Mouse (Mus musculus): ENCODE data around the gene Manf. TPM values are rescaled to one million over a fixed set of nuclear protein-coding genes. Genes with fewer than 3 reads are reported as not detected.

Manf gene
- total RNA-seq, 2 experiments from 2014 or later, result 150 to 155 TPM

- peak in 1 of 2 experiments; percentile 52 for DNase-seq (ENCODE audit: low spot score in 2 of 2)
- intact Hi-C loops (cut with DNase I), result loop anchor here (2.0 to 10.0 kb wide), 2 partner anchors 211 to 649 kb away; partner anchors contain the start of gene Tmem115
These were observed 5.7 kb downstream of the Manf start for GRCm38 (mm10) chr9:106885901-106886731.

GRCm38 (mm10) chr9:106884996-106885900 lies 6.5 kb downstream of the Manf start:
- intact Hi-C loops (cut with DNase I), result loop anchor here (10.0 kb wide), 1 partner anchor 650 kb away; the partner anchor contains the start of gene Tmem115
- DNase-seq (ENCODE audit: low spot score in 2 of 2), result no peak

DNA sequence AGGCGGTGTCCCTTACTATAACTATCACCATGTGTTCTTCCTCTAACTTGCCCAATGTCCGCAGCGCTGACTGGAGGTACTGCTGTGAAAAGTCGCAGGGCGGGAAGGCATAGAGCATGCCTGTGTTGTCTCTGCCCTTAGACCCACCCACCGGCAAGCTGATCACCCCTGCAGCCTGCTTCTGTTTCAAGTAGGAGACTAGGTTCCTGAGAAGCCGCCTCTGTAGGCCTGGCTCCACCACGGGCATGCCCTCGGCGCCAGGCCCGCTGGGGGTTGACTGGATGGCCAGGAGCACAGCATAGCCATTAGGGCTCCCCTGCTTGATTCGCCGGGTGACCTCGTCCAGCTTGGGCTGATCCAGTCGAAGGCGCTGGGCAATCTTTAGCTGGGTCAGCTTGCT lies 7.5 kb downstream of the Manf start:
- DNase-seq (ENCODE audit: low spot score in 2 of 2), result no peak
- intact Hi-C loops (cut with DNase I), result loop anchor here (10.0 kb wide), 1 partner anchor 650 kb away; the partner anchor contains the start of gene Tmem115

- DNase-seq (ENCODE audit: low spot score in 2 of 2), result no peak
- intact Hi-C loops (cut with DNase I), result loop anchor here (10.0 kb wide), 1 partner anchor 652 kb away; the partner anchor contains the start of gene Tmem115
These were observed 8.7 kb downstream of the Manf start for GRCm38 (mm10) chr9:106883085-106883484.

GRCm38 (mm10) chr9:106882176-106882575 lies 9.6 kb downstream of the Manf start:
- DNase-seq (ENCODE audit: low spot score in 2 of 2), result no peak
- intact Hi-C loops (cut with DNase I), result loop anchor here (10.0 kb wide), 1 partner anchor 653 kb away; the partner anchor contains the start of gene Tmem115

DNA sequence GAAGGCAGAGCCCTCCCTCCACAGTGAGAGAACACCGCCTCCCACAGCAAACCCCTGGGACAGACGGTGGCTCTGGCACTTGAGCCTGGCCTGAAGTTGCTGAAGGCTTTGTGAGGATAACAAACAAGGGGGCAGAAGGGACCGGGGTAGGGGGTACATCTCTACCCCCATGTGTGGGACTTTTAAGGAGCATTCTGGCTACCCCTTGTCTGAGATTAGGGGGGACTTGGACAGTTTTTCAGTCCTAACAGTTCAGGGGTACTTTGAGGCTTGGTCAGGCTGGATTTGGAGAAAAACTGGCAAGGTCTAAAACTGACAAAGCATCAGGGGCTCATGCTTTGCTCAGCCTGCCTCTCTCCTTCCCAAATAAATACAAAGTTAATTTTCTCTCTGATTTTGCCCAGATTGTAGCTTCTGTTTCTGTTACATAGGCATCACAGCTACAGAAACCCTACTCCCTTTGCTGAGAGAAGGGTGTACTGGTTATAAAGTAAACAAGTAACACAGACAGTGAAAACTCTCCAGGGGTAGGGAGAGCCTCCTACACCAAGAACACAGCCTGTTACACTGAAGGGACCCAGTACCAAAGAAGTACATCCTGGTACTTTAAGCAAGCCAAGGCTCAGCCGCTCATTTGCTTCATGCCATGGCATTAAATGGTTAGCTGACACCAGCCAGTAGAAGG lies 10.6 kb downstream of the Manf start:
- no peak for DNase-seq (ENCODE audit: low spot score in 2 of 2)
- intact Hi-C loops (cut with DNase I), result loop anchor here (10.0 kb wide), 1 partner anchor 654 kb away; the partner anchor contains the start of gene Tmem115

- no peak for DNase-seq (ENCODE audit: low spot score in 2 of 2)
- intact Hi-C loops (cut with DNase I), result no loop called here
These were observed 12.3 kb downstream of the Manf start for GRCm38 (mm10) chr9:106879471-106879870.

DNA sequence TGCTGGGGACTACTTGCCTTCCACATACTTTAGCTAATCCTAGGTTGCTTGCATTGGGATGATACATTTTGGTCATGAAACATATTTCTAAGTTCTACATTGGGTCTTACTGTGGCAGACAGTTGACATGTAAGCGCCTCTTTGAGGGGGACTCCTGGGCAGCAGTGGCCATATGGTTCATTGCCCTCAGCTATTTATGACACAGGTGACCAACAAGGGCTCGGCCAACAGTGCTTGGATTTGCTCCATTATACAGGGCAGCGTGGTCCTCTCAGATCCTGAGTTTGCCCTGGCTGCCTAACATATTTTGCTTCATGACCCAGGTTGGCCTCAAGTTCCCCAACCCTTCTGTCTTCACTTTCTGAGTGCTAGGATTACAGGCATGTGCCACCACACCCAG lies 15.1 kb downstream of the Manf start:
- no peak for DNase-seq (ENCODE audit: low spot score in 2 of 2)
- intact Hi-C loops (cut with DNase I), result no loop called here

DNA sequence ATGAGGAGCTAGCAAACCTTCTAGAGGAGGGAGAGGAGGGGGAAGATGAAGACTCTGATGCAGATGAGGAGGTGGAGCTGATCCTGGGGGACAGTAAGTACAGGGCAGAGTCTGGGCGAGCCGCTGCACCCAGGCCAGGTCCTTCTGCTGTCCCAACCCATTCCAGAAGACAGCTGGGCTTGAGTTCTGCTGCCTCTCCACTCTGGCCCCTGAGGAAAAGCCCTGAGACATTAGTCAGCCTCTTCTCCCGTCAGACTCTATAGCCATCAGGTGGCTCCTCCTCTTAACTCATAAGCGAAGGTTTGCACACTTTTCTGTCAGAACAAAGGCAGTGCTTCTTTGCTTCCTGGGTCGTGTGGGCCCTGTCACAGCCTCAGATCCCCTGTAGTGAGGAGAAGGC lies 17.6 kb downstream of the Manf start:
- DNase-seq (ENCODE audit: low spot score in 2 of 2), result no peak
- intact Hi-C loops (cut with DNase I), result loop anchor here (5.0 kb wide), 1 partner anchor 42 kb away; no protein-coding TSS in a partner anchor

DNA sequence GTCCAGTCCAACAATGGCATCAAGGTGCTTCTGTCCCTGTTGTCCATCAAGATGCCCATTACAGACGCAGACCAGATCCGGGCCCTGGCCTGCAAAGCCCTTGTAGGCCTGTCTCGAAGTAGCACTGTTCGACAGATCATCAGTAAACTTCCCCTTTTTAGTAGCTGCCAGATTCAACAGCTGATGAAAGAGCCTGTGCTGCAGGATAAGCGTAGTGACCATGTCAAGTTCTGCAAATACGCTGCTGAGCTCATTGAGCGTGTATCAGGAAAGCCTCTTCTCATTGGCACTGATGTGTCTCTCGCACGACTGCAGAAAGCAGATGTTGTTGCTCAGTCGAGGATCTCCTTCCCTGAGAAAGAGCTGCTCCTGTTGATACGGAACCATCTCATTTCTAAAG lies 33.7 kb downstream of the Manf start:
- intact Hi-C loops (cut with DNase I), result no loop called here
- no peak for DNase-seq (ENCODE audit: low spot score in 2 of 2)

- no peak for DNase-seq (ENCODE audit: low spot score in 2 of 2)
- intact Hi-C loops (cut with DNase I), result no loop called here
These were observed 35.1 kb downstream of the Manf start for GRCm38 (mm10) chr9:106856664-106857063.

DNA sequence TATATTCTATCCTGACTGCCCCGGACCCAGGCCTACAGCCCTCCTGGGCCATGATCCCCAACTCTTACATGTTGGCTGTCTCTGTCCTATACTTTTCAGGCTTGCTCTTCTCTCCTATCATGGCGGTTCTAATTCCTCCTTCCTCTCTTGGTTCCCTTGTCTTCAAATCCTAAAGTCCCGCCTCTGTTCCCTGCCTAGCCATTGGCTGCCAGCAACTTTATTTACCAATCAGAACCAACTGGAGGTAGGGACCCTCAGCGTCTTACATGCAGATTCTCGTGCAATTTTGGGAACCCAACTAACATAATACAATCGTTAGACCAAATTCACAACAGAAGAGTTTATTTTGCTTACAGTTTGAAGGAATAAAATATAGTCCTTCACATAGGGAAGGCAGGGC lies 49.0 kb downstream of the Manf start:
- intact Hi-C loops (cut with DNase I), result no loop called here
- DNase-seq (ENCODE audit: low spot score in 2 of 2), result no peak

- DNase-seq (ENCODE audit: low spot score in 2 of 2), result no peak
- intact Hi-C loops (cut with DNase I), result no loop called here
These were observed 51.2 kb downstream of the Manf start for GRCm38 (mm10) chr9:106840569-106840968.

DNA sequence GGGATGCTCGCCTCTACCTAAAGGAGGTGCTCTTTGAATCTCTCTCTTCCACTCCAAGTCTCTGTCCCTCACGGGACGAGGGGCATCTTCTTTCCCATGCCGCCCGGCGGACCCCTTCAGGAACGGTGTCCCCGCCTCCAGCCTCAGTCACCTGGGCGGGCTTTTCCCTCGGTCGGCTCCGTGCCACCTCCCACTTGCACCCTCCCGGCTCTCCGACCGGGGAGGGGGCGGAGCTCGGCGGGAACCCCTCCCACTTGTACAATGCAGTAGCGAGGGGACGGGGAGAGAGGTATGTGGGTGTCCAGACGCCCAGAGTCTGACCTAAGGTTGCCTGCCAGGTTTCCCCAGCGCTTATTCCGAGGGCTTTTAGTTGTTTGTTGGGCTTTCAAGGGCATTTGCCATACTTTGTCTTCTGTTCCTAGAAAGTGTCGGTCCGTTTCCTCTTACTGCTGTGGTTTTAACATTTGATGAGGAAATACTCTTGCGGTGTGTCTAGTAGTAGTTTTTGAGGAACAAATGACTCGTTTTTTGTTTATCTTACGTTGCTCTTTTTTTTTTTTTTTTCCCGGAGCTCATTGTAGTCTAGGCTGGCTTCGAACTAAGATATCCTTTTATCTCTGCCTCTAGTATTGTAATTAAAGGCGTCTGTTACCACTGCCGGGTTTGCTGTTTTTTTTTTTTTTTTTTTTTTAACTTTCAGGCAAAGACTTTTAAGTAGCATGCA lies 69.2 kb downstream of the Manf start:
- peak; percentile 77 to 78 for DNase-seq (ENCODE audit: low spot score in 2 of 2)
- intact Hi-C loops (cut with DNase I), result no loop called here

DNA sequence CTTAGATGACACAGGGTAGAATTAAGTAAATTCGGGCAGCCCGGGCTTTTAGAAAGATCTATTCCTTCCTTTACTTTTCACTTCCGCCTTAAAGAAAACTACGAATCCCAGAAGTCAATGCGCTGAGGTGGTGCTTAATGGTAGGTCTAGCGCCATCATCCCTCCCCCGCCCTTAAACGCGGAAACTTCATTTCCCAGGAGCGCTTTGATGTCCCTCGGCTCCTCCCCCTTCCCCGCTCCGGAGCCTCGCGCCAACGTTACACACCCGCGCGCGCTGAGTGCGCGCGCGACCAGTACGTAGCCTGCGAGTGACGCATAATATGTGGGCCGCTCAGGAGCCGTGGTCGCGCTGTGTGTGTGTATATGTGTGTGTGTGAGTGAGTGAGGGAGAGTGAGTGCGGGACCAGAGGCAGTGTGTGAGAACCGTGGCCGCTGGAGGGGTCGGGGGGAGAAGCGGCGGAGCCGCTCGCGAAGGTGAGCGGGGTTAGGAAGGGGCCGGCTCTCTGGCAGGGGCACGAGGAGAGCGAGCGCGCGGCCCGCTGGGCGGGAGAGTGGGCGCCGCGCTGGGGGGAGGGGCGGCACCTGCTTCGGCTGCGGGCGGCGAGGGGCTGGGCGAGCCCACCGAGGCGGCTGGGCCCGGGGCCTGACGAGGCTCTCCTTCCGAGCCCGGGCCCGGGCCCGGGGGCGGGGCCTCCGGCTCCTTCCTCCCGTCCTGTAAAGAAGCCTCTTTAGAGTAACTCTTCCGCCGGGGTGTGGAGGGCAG lies 70.0 kb downstream of the Manf start, which contains the start of gene Dcaf1:
Dcaf1 (plus strand) TSS at position 257 of the 763 bp plus-strand sequence.
- peak; percentile 92 to 98 for DNase-seq (ENCODE audit: low spot score in 2 of 2)
- intact Hi-C loops (cut with DNase I), result loop anchor here (1.0 to 2.0 kb wide), 2 partner anchors 33 to 135 kb away; partner anchors contain the start of gene Rad54l2

DNA sequence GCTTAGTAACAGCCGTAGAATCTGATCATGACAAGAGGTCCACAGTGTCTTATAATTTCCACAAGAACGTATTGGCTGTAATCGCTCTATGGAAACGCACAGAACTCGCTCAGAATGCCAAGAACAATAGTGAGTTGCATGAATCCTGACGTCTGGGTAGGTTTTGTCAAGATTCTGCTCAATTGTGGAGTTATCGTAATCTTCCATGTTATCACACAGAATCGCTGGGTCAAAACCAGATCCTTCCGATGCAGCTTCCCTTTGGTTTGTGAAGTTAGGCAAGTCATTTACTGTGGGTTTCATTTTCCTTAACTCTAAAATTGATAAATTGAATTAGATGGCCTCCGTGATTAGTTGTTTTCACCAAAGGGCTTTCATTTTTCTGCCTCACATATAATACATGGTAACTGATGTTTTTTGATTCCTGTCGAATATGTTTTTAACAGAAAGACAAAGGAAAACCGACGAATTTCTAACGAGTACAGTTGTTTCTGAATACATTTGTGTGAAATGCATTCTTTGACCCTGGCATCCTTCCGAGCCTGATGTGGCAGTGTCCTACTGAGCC lies 70.6 kb downstream of the Manf start:
- DNase-seq (ENCODE audit: low spot score in 2 of 2), result peak in 1 of 2 experiments; percentile 4
- intact Hi-C loops (cut with DNase I), result loop anchor here (1.0 to 2.0 kb wide), 2 partner anchors 32 to 135 kb away; partner anchors contain the start of gene Rad54l2

- intact Hi-C loops (cut with DNase I), result loop anchor here (10.0 kb wide), 1 partner anchor 214 kb away; no protein-coding TSS in a partner anchor
- peak; percentile 9 to 24 for DNase-seq (ENCODE audit: low spot score in 2 of 2)
These were observed 72.6 kb downstream of the Manf start for GRCm38 (mm10) chr9:106819201-106819600.

Data from left cerebral cortex, postnatal 25 days (tissue).